Mouse (Mus musculus): Measurements from ENCODE around the gene Pla2r1. TPM values are rescaled to one million over a fixed set of nuclear protein-coding genes. Genes with fewer than 3 reads are reported as not detected.

Gene Pla2r1
- polyA plus RNA-seq, 1 experiment from 2014 or later = 1.4 TPM

GRCm38 (mm10) chr2:60370188-60370587 is 182.9 kb downstream of the Pla2r1 start:
- no peak for ATAC-seq
- no peak overlapping the region for H3K4me3 ChIP-seq (ENCODE audit: low read depth, low read length)
- TF ChIP-seq EP300 (IDR thresholded peaks at IDR 0.05) = no peak
- TF ChIP-seq CTCF (IDR thresholded peaks at IDR 0.05) = no peak

GRCm38 (mm10) chr2:60369454-60369853 is 183.7 kb downstream of the Pla2r1 start:
- no peak overlapping the region for H3K9ac ChIP-seq (replicated peaks; ENCODE audit: low read depth)
- no peak overlapping the region for H3K4me3 ChIP-seq (ENCODE audit: low read depth, low read length)
- H3K27ac ChIP-seq (ENCODE audit: low read length) = no peak overlapping the region
- no peaks in the 10 kb centered on the region for H3K9me3 ChIP-seq (ENCODE audit: low read length)
- TF ChIP-seq CTCF (IDR thresholded peaks at IDR 0.05) = no peak
- TF ChIP-seq EP300 (IDR thresholded peaks at IDR 0.05) = no peak
- ATAC-seq (peak; percentile 19; the same call in 1 of the 2 replicates), DNase-seq (ENCODE audit: low spot score) (peak; percentile 23)
- H3K4me2 ChIP-seq (replicated peaks; ENCODE audit: low read depth, low read length) = no peak overlapping the region
- H3K4me1 ChIP-seq (ENCODE audit: insufficient read depth, low read depth, low read length) = no peaks in the 10 kb centered on the region
- 85% methylated on average over 4 of the region's 4 CpGs for WGBS
- H3K27me3 ChIP-seq (replicated peaks; ENCODE audit: insufficient read depth, low read length) = no peaks in the 10 kb centered on the region
- H3K36me3 ChIP-seq (ENCODE audit: insufficient read depth, low read length) = no peaks in the 10 kb centered on the region

More at GRCm38 (mm10) chr2:60370188-60370587, 182.9 kb downstream of the Pla2r1 start:
- Histone ChIP-seq H3K4me2 (replicated peaks; ENCODE audit: low read depth, low read length) (no peak overlapping the region), H3K36me3 (ENCODE audit: insufficient read depth, low read length) (no peaks in the 10 kb centered on the region), H3K9ac (replicated peaks; ENCODE audit: low read depth) (no peak overlapping the region), H3K27me3 (replicated peaks; ENCODE audit: insufficient read depth, low read length) (no peaks in the 10 kb centered on the region), H3K4me1 (ENCODE audit: insufficient read depth, low read depth, low read length) (no peaks in the 10 kb centered on the region), H3K27ac (ENCODE audit: low read length) (no peak overlapping the region), H3K9me3 (ENCODE audit: low read length) (no peaks in the 10 kb centered on the region)
- WGBS = 95% methylated on average over 5 of the region's 5 CpGs
- no peak for DNase-seq (ENCODE audit: low spot score)

GRCm38 (mm10) chr2:60367871-60368270 is 185.2 kb downstream of the Pla2r1 start:
- Histone ChIP-seq H3K27ac (ENCODE audit: low read length) (no peak overlapping the region), H3K27me3 (replicated peaks; ENCODE audit: insufficient read depth, low read length) (no peaks in the 10 kb centered on the region), H3K4me3 (ENCODE audit: low read depth, low read length) (no peak overlapping the region), H3K9me3 (ENCODE audit: low read length) (no peaks in the 10 kb centered on the region), H3K9ac (replicated peaks; ENCODE audit: low read depth) (no peak overlapping the region), H3K36me3 (ENCODE audit: insufficient read depth, low read length) (no peaks in the 10 kb centered on the region), H3K4me2 (replicated peaks; ENCODE audit: low read depth, low read length) (no peak overlapping the region), H3K4me1 (ENCODE audit: insufficient read depth, low read depth, low read length) (no peaks in the 10 kb centered on the region)
- ATAC-seq (no peak), DNase-seq (ENCODE audit: low spot score) (no peak)
- 81% methylated on average over 7 of the region's 7 CpGs for WGBS
- TF ChIP-seq EP300 (IDR thresholded peaks at IDR 0.05) (no peak), CTCF (IDR thresholded peaks at IDR 0.05) (no peak)

Other genes with a start within 250 kb of the Pla2r1 start
- 1.7 and 2.2 TPM in 2 replicates for gene Ly75, start 170.0 kb downstream of the Pla2r1 start, polyA plus RNA-seq (2015; fragmentation: Nextera tagmentation; extraction: Ambion mirVana)
- gene Itgb6, start 169.3 kb upstream of the Pla2r1 start, polyA plus RNA-seq (2015; fragmentation: Nextera tagmentation; extraction: Ambion mirVana) = 19.2 and 22.4 TPM in 2 replicates